Mouse (Mus musculus): ENCODE measurements around the gene 1300017J02Rik.

DNA sequence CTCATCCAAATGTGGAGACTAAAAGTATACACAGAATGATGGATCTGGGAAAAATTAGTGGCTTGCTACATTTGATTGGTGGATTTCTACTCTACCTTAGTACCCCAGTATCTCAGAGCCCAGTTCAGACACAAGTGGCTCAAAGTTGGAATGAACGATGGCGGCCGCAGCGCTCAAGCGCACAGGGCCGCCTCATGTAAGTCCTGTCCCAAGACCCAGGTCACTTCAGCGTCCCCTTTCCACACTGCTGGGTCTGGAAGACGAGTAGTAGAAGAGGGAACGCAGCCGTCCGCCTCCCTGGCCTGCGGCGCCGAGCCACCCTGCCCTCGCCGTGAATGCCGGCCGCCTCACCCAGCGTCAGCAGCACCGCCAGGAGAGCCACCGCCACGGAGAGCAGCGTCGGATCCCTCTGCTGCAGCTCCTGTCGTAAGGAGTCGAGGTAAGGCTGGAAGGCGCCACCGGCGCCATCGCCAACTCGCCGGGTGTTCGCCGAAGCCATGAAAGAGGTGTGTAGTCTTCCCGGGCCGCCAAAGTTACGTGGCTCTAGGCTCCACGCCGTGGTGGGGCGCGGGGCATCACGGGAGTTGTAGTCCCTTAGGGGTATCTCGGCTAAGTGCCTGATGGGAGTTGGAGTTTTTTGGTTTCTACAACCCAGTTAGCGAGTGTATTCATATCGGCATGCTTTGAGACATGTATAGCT is 103.2 kb downstream of the 1300017J02Rik start, which contains the start of gene Srprb:
- TF ChIP-seq CTCF (conservative IDR thresholded peaks at IDR 0.05; ENCODE audit: low read length), result no peak
- no peak for TF ChIP-seq POU5F1 (IDR thresholded peaks at IDR 0.05; ENCODE audit: borderline replicate concordance, low read length)
